Comparison of ENCODE assay signal across 14 mouse cellular contexts in the genomic region with DNA sequence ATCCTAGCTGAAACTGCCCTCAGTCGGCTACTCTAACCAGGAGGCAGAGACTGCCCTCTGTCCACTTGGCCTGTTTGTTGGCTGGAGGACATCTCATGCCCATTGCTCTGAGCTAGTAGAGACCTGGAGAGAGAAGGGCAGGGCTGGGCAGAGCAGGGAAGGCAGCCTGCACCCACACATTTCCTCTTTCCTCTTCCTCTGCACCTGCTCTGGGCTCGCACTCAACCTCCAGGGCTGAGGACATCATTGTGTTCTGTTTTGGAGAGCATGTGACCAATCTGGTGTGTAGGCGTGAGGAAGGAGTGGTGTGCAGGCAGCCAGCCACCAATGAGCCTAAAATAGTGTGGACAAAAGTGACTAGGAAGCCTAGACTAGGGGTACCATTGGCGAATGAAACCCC. TPM values are rescaled to one million over a fixed set of nuclear protein-coding genes. Genes with fewer than 3 reads are reported as not detected.
DNase-seq lines count a peak whose midpoint lies in the region; ATAC-seq and TF ChIP-seq lines count a peak whose summit lies in the region.
"Had no signal": no experiment of that assay in that cellular context is flagged by ENCODE, and none has a peak within 500 bp of the region (broad histone marks: within the 10 kb centered on the region; RNA-seq: fewer than 3 reads in every experiment).

No protein-coding gene starts in this region.

- DNase-seq in lung, postnatal 25 days (ENCODE audit: low spot score), result peak; percentile 54
- no peak for DNase-seq in lung, postnatal 10 days
- peak; percentile 40 to 44 for DNase-seq in cerebellum, postnatal 25 days
- peak; percentile 26 for DNase-seq in spleen, adult 12 weeks (ENCODE audit: low spot score)
- no peak for DNase-seq in gastrocnemius, adult 2 months
- no peak for DNase-seq in c-Kit-positive CD71-positive TER-119-positive erythroid progenitor cells, embryonic 14.5 days (ENCODE audit: low spot score)

- H3K4me1 ChIP-seq in hindbrain, embryonic 16.5 days (ENCODE audit: control insufficient read depth, insufficient read depth, low read depth, low read length), result no peaks in the 10 kb centered on the region
- H3K4me1 ChIP-seq: midbrain, embryonic 15.5 days had no signal

- no peaks in the 10 kb centered on the region for H3K9me3 ChIP-seq in hindbrain, embryonic 16.5 days (ENCODE audit: control insufficient read depth, low read length)
- H3K9me3 ChIP-seq: midbrain, embryonic 15.5 days had no signal

- no peaks in the 10 kb centered on the region for H3K36me3 ChIP-seq in hindbrain, embryonic 16.5 days (ENCODE audit: control insufficient read depth, insufficient read depth, low read length)
- H3K36me3 ChIP-seq: midbrain, embryonic 15.5 days had no signal

- WGBS in hindbrain, embryonic 16.5 days, result 87% methylated on average over 4 of the region's 4 CpGs

- H3K9ac ChIP-seq in hindbrain, embryonic 16.5 days (ENCODE audit: low read depth, low read length), result no peak overlapping the region
- H3K9ac ChIP-seq: liver, embryonic 14.5 days; midbrain, embryonic 15.5 days had no signal

- intact Hi-C loops in gastrocnemius, adult 2 months (cut with DNase I), result no loop called here

- no peak overlapping the region for H3K27ac ChIP-seq in gastrocnemius, adult 2 months
- no peak overlapping the region for H3K27ac ChIP-seq in hindbrain, embryonic 16.5 days (ENCODE audit: low read depth, low read length)
- H3K27ac ChIP-seq: liver, embryonic 14.5 days; midbrain, embryonic 15.5 days; stomach, postnatal 0 days had no signal

- TF ChIP-seq CTCF in gastrocnemius, adult 2 months (IDR thresholded peaks at IDR 0.05), result no peak

- no peaks in the 10 kb centered on the region for H3K27me3 ChIP-seq in hindbrain, embryonic 16.5 days (replicated peaks; ENCODE audit: control insufficient read depth, insufficient read depth, low read length)
- H3K27me3 ChIP-seq: midbrain, embryonic 15.5 days had no signal

- no peak overlapping the region for H3K4me3 ChIP-seq in gastrocnemius, adult 2 months
- H3K4me3 ChIP-seq in hindbrain, embryonic 16.5 days (ENCODE audit: low read length), result no peak overlapping the region
- H3K4me3 ChIP-seq: midbrain, embryonic 15.5 days had no signal

- no peak overlapping the region for H3K4me2 ChIP-seq in hindbrain, embryonic 16.5 days (ENCODE audit: low read length)
- H3K4me2 ChIP-seq: midbrain, embryonic 15.5 days had no signal

- no peak for ATAC-seq in hindbrain, embryonic 16.5 days
- ATAC-seq: midbrain, embryonic 15.5 days had no signal

RNA-seq across cellular contexts. Expression of a gene that starts 1.2 kb away (rescaled TPM):
- not detected for total RNA-seq in gastrocnemius, adult 2 months (2021)
- 0.95 and 2.4 TPM in 2 replicates for polyA plus RNA-seq in hindbrain, embryonic 16.5 days (2015; fragmentation: Nextera tagmentation; extraction: Ambion mirVana)
- polyA plus RNA-seq: embryonic facial prominence, embryonic 14.5 days; liver, embryonic 14.5 days; stomach, postnatal 0 days had no signal

RNA-seq across cellular contexts. Expression of a gene that starts 23.0 kb away (rescaled TPM):
- total RNA-seq in gastrocnemius, adult 2 months (2021), result not detected
- not detected in 2 replicates for polyA plus RNA-seq in hindbrain, embryonic 16.5 days (2015; fragmentation: Nextera tagmentation; extraction: Ambion mirVana)
- total RNA-seq: heart, postnatal 14 days; left cerebral cortex, adult 8-10 months had no signal
- polyA plus RNA-seq: embryonic facial prominence, embryonic 14.5 days; kidney, embryonic 16.5 days; liver, embryonic 14.5 days; midbrain, embryonic 15.5 days; stomach, postnatal 0 days had no signal

RNA-seq across cellular contexts. Expression of a gene that starts 37.8 kb away (rescaled TPM):
- not detected for total RNA-seq in gastrocnemius, adult 2 months (2021)
- not detected in 2 replicates for polyA plus RNA-seq in hindbrain, embryonic 16.5 days (2015; fragmentation: Nextera tagmentation; extraction: Ambion mirVana)
- polyA plus RNA-seq: embryonic facial prominence, embryonic 14.5 days; kidney, embryonic 16.5 days; midbrain, embryonic 15.5 days had no signal

RNA-seq across cellular contexts. Expression of a gene that starts 47.0 kb away (rescaled TPM):
- not detected for total RNA-seq in gastrocnemius, adult 2 months (2021)
- not detected in 2 replicates for polyA plus RNA-seq in hindbrain, embryonic 16.5 days (2015; fragmentation: Nextera tagmentation; extraction: Ambion mirVana)
- total RNA-seq: heart, postnatal 14 days; left cerebral cortex, adult 8-10 months had no signal
- polyA plus RNA-seq: embryonic facial prominence, embryonic 14.5 days; kidney, embryonic 16.5 days; liver, embryonic 14.5 days; midbrain, embryonic 15.5 days; stomach, postnatal 0 days had no signal

Comparison
In these comparisons a context has a peak if more than half of its experiments do, and no peak if none do; other contexts are left out.
1. DNase-seq: peak in lung, postnatal 25 days (single experiment), cerebellum, postnatal 25 days (2 of 2) and spleen, adult 12 weeks (single experiment); none in lung, postnatal 10 days (single experiment), gastrocnemius, adult 2 months (single experiment) and c-Kit-positive CD71-positive TER-119-positive erythroid progenitor cells, embryonic 14.5 days (single experiment).